Mouse (Mus musculus): ENCODE data around the gene N4bp1.

Gene N4bp1

DNA sequence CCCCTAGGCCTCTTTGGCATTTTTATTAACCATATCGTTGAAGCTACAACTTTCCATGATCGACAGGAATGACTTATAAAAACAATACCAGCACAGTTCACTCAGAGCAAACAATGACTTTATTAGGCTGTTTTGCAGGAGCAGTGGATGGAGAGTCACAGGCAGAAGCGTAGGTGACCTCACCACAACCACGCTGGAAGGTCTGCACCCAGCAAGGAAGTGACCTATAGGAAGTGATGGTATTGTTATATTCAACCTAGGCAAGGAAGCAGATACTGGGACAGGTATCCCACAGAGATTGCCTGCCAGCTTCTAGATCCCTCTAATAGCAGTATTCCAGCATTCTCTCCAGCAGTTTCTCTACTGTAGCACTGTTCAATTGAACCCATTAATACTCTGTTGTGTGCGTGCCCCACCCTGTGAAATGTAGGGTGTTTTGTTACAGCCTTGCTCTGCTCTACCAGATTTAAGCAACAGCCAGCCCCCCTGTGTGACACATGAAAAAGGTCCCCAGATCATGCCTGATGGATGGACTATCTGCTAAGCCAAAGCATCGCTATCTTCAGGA lies 9.2 kb upstream of the N4bp1 start:
- no peak for DNase-seq

DNA sequence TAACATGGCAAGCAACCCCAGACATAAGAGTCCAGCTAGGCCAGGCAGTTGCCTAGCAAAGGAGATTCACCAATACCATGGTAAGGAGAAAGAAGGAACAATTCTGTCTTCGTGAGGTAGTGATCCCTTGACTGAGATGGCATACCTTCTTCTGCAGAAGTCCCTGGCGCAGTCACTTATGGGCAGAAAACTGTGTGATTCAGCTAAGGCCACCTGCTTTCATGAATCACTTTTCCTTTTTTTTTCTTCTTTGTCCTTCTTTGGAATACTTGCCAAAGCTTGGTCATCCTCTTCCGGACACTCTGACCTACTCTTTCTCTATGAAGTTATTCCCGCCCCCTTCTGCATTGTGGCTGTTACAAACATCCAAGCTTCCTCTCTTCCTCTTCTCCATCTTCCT lies 8.5 kb upstream of the N4bp1 start:
- no peak for DNase-seq

DNA sequence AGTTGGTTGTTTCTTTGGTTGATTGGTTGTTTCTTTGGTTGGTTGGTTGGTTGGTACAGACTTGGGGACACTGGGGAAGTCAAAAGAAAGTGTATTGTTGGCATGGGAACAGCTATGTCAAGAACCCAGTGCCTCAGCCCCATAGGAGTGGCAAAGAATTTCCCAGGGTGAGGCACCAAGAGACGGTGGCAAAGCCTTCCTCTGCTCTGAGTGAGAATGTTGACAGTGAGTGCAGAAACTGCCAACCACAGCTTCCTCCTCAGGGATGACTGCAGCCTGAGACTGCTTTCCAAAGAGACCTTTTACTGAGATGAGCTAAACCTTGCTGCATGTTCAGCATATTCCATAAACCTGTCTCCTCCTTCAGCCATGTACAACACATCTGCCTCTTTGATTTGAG lies 6.5 kb upstream of the N4bp1 start:
- no peak for DNase-seq

DNA sequence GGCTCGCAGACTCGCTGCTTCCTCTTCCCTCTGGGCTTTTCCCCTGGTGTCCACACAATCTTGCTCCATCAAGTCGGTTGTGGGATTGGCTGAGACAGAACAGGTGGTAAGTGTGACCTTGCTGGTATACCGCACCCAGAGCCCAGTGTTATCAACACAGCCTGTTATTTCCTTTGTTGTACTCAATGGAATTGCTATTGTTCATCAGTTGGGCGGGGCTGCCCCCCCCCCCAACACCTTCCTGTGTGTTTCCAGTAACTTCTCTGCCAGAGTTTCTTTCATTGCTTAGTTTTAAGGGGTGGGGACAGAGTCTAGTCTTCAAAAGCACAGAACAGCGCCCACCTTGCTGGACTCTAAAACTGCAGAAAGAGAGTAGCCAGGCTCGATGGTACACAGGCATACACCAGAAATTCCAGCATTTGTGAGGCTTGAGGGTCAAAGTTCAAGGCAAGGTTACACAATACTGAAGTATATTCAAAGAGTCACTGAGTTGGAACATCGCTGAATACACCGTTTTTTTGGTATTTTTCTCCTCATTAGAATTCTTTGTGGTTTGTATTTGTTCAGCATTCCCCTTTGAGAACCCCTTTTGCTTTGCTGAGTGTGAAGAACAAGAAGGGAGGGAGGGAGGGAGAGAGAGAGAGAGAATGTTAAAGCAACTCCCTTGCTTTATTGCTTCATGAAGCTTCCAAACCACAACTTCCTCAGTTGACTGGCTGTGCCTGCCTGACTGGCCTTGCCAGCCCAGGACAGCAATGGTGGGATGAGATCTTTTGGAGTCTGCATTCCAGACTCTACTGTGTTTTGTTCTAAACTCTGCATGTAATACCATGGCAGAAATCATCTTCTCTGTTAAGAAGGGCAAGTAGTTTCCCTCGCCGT lies 3.2 kb upstream of the N4bp1 start:
- DNase-seq = no peak

DNA sequence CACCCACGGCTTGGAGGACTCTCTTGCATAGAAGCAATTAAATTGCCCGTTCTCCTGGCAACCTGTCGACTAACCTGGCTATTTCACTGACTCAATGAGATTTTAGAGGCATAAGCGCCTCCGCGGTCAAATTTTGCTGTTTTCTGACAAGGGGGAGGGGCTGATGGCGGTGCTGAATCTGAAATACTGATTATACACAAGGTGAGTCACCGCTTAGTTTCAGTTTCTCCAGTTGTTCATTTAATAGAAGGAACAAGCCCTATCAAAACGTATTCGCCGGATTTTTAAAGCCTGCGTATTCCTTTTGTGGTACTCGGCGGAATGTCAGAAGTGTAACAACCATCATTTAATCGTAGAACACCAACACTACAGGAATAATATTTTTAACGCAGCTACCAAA lies 991 bp downstream of the N4bp1 start:
- peak; percentile 19 for DNase-seq

DNA sequence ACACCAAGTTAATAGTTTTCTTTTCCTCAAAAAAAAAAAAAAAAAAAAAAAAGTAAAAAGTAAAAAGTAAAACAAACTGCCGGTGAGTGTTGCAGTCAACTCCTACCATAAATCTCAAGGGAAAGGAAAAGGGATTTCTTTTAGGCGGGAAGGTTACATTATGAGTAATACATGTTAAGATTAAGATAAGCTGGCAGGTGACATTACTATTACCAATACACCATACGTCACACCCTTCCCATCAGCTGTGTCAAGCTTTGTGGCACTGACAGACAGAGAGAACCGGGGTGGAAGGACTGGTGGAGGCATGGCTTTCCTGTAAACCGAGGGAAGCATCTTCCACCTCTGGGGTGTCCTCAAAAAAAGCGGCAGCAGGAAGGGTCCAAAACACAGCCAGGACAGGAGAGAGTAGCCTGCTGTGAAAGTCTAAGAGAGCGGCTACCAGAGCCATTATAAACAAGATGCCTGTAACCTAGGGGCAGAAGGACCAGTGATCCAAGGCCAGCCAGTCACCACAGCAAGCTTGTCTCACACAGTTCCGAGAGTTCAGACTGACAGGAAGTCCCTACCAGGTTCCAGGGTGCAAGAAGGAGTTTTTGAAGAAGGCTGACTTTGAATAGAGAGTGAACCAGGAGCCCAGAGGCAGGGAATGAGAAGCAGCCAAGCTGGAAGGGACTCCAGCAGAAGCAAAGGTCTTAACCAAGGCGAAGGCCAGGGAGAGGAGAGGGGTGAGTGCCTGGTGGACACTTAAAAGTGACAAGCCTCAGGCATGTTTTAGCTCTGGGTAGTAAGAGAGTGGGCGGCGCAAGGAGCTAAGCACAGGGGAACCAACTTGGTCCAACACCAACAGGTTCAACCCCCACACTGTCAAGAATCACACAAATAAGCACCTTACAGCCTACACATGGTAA lies 2.2 kb downstream of the N4bp1 start:
- DNase-seq = no peak

DNA sequence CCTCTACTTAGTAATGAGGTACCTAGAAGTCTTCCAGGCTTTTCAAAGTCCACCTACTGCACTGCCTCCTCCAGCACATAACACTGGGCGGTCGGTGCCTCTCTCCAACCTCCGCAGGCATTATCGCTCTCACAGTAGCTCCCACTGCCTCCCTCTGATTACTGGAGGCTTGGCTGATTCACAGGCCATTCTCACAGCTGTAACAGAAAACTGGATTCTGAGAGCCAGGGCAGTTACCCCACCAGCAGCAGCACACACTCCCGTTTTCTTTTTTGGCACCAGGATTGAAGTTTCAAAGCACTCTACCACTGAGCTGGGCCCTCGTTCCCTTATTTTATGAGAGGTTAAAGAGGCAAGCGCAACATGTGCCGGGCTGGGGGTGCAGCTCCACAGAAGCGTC lies 3.1 kb downstream of the N4bp1 start:
- DNase-seq = no peak

DNA sequence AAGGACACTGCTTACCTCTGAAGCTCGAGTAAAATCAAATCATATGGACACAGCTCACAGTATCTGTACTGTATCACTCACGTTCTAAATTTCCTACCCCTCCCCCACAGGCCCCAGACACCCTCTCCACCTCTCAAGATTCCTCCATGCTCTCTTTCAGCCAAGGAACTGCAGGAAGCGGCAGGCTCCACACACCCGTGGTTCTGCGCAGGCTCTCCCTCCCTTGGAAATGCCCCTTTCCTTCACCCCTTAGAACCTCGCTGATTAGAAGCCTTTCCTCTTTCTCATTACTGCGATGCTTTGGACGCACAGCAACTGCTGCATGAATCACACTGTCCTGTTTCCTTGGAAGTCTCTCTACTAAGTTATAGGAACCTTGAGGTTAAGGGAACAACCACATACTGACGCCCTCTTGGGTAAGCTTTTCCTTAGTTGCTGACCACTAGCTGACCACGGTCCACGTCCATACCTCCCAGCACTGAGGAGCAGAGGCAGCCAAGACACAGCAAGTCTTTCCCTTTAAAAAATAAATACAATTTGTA lies 3.9 kb downstream of the N4bp1 start:
- no peak for DNase-seq

DNA sequence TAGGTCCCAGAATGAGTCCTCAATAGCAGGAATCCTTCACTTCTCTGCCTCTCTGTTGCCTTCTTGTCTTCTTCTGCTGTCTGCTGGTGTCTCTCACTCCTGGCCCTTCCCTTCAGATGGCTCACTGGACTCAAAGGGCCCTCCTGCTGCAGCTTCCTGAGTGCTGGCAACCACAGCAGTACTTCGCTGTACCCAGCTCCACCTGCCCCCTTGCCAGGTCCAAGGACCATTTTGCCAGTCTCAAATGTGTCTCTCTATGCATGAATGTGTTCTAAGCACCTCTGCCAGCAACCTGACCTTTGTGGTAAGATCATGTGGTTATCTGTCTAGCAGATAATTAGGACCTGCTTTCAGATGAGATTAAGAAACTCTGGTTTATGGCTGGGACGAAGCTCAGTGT lies 8.2 kb downstream of the N4bp1 start:
- DNase-seq = no peak

DNA sequence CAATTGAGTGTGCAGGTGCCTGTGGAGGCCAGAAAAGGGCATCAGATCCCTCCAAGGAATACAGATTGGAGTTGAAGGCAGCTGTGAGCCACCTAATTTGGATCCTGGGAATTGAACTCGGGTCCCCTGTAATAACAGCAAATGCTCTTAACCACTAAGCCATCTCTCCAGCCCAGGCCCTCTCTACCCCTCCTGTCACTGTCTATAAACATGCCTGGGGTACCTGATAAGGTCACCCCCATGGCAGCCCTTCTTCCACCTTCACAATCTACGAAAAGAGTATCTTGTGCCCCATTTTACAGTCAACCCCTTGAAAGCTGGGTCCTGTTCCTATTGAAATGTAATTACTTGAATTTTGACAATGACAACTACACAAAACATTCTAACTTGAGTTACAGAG lies 11.0 kb downstream of the N4bp1 start:
- no peak for DNase-seq

DNA sequence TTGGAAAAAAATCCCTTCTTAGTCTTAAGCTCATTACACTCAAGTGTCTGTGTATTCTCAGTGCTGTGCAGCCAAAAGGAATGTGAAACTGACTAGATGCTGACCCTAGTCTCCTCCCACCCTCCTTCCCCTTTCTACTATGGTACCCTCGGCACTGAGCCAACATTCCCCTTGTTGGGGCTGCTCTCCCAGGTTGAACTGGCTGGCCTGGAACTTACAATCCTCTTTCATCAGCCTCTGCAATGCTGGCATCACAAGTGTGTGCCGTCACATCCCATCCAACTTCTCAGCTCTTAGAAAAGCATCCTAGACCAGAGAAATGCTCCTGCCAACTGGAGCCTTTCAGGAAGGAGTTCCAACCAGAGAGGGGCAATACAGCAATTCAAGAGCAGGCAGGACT lies 11.9 kb downstream of the N4bp1 start:
- DNase-seq = no peak

DNA sequence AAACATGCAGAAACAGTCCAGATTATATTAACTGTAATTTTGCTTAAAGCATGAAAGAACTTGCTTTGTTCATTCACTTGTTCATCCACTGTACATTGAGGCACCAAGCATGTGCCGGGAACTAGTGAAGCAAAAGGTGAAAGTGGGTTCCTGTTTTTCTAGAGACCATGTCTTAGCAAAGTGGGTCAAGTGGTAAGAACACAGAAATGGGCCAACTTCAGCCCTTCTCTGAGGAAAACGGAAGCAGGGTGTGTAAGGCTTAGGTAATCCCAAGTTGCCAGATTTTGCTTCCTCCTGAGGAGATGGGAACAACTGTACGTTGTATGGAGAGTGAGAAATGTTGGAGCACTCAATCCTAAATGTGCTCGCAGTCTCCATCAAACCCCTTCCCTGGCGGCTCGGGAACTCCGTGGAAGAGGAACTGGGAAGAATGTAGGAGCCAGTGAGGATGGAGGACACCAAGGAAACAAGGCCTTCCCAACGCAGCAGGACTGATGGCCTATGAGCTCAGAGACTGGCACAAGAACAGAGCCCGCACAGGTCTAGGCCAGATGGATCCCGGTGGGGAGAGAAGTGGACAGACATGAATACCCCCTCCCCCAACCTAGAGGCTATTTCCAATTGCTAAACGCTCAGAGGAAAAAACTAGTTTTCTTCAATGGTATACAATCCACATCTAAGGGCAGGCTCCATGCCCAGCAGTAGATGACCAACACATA lies 12.8 kb downstream of the N4bp1 start:
- no peak for DNase-seq

DNA sequence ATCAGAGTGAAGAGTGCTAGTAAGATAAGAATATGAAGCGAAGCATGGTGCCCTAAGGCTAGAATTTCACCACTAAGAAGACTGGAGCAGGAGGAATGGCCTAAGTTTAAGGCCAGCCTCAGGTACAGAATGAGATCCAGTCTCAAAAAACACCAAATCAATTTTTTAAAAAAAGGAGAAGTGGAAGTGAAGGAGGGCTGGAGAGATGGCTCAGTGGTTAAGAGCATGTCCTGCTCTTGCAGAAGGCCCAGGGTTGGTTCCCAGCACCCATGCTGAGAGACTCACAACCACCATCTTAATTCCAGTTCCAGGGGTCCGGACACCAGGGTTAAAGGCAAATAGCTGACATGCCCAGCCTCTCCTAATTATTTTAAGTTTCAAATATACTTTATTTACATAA lies 13.6 kb downstream of the N4bp1 start:
- DNase-seq = no peak

DNA sequence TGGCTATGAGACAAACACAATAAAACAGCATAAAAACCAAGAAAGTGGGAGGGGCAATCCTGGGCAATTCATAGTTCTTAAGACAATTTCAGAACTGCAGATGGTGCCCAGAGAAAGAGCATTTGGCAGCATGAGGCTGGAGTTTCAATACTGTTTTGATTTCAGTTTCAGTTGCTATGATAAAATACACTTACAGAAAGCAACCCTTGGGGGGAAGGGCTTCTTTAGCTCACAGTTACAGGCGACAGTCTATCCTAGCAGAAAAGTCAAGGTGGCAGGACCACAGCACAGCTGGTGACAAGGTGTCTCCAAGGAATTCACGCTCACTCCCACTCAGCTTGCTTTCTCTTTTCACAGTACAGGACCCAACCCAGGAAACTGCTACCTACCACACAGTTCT lies 14.3 kb downstream of the N4bp1 start:
- DNase-seq = no peak

DNA sequence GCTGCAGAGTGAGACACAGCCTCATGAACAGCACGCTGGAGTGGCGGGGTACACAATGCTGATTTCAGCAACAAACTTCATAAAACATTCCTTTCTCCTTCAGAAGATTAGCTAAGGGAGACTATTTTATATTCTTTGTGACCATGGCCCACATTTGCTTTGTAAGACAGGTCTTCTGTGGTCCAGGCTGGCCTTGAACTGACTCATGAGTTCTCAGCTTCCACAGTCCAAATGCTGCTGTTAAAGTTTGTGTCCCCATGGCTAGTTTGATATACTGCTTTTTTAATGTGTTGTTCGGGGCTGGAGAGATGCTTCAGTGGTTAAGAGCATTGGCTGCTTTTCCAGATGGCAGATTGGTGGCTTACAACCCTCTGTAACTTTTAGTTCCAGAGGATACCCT lies 17.0 kb downstream of the N4bp1 start:
- DNase-seq = no peak

DNA sequence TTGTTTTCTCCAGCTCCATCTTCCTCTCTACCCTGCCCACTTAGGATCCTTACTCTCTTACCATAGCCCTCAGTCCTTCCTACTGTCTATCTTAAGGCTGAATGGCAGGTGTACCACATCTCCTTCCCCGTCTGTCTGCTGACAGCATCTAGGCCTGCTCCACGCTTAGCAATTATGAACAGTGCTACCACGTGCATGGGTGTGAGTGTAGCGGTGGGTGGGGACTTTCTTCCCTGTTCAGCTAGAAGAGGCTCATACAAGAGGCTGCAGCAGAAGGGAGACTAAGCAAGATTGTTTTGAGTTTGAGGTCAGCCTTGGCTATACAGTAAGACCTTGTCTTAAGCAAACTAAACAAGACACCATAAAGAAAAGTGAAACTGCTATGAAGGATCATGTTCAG lies 20.3 kb downstream of the N4bp1 start:
- DNase-seq = no peak

DNA sequence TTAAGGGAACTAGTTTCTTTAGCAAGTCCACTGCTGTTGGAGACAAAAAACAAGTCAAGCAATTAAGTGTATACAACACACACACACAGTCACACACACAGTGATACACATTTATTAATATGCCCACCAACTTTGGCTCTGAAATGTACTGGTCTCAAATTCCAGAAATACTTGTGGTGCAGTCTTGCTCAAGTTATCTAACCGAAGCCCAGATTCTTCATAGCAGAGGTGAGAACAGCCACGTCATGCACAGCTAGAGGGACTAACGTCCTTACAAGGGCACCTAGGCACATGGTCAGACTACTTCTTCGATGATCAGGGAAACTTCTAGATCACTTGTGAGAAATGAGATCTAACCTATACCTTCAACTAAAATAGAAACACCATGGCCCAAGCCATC lies 22.2 kb downstream of the N4bp1 start:
- DNase-seq = no peak

DNA sequence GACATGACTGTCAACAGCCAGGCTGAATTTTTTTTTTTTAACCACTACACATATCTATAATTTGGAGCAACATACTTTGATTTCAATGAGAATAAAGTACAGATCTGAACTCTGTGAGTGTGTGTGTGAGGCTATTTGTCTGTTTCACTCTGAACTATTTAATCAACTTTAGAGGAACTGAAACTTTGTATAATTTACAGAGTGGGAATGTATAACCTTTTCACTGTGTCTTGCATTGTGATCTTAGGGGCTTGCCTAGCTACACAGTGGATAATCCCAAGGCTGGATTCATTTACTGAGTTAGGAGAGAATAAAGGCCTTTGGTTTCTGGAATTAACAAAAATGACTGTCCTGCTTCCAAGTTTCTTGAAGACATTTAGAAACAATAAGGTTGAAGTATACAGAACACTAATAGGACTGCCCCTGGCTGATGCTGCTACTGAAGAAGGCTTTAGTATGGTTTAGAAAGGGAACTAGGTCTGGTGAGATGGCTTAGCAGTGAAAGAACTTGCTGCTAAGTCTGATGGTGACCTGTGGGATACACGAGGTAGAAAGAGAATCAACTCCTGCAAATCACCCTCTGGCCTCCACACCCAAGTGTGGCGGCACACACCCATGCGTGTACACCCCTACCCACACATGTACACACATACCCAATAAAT lies 22.8 kb downstream of the N4bp1 start:
- DNase-seq = no peak

DNA sequence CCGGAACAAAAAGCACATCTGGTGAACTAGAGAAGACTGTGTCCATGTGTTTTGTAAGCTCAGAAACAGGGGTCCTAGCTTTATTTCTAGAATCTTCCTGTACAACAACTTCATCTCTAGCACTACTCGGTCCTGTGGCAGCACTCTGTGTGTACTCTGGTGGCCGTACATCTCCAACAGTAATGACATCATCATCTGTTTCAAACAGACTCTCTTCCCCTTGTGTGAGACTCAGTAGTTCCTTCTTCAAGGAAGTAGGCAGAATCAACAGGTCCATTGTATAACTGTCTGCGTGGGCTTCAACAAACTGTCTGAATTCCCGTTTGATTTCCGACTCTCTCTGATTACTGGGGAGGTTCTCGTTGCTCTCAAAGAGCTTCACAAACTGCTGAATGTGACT lies 23.5 kb downstream of the N4bp1 start:
- DNase-seq = no peak

DNA sequence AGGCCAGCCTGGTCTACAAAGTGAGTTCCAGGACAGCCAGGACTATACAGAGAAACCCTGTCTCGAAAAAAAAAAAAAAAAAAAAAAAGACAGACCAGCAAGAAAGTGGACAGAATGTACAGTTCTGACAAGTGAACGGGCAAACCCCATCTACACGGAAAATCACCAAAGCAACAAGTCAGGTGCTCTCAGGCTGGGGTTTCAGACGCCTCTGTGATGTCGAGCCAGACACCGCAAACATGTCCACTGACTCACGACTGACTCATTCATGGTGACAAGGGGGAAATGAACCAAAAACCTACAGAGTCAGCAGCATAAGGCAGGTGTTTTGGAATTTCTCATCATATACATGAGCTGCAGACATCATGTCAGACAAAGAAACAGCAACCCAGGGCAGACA lies 28.8 kb downstream of the N4bp1 start:
- peak; percentile 39 for DNase-seq

DNA sequence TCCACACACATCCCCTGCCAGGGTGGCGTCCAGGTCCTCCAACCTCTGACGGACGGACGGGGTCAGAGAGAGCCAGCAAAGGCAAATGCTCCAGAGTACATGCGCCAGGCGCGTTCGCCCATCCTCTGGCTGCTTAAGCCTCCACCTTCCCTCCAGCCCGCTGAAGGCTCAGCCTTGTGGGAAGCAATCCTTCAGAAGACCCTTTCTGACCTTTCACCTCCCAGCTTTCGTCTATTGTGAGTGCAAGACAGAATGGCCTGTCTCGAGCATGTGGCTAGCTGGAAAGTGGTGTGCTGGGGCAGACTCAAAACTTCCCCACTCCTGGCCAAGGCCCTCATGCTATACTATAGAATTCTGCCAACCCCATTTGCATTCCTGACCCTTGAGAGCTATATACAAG lies 30.4 kb downstream of the N4bp1 start:
- DNase-seq = no peak

DNA sequence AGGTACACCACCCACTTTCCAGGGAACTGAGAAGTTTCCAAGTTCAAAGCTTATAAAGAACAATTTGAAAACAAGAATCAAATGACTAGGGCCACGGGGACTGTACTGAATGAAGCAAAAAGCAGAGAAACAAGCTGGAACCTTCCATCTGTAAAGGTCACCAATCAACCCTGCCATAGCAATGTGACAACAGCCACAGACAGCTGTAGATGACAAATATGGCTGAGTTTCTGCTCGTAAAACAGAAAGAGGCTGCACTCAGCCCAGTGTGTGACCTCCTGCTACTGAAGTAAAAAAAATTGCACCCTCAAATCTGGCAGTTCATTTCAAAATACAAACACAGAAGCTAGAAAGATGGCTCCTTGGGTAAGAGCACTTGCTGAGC lies 31.1 kb downstream of the N4bp1 start:
- no peak for DNase-seq

Measured in right cerebral cortex, adult 18-20 months (tissue).